Mouse (Mus musculus): Measurements from ENCODE around the gene Bbs4.

DNA sequence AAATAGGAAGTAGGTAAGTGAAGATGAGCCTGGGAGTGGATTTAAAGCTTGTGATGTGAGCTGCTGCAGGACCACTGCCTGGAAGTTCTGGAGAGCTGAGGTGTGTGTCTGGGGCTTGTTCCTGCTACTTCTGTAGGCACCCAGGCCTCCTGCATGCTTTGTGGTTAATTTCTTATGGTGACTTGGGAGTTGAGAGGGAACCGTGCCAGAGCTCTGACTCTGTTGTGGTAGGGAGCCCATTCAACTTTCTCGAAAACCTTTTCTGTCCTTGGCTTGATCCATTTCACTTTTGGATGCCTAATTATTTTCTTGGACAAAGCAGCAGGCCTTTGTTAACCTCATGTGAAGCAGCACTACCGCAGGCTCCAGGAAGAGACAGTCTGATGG, 42.0 kb downstream of the Bbs4 start:
- no peak for TF ChIP-seq CTCF (conservative IDR thresholded peaks at IDR 0.05; ENCODE audit: insufficient read depth, insufficient read length, low read depth, low read length)
- TF ChIP-seq POLR2A (IDR thresholded peaks at IDR 0.05; ENCODE audit: low read depth, low read length) = no peak

Data from kidney, adult 2 months (tissue).